Mouse (Mus musculus): ENCODE data around the gene Tnrc18. TPM values are rescaled to one million over a fixed set of nuclear protein-coding genes. Genes with fewer than 3 reads are reported as not detected.
"Not testable (repeated sequence)": the region's sequence is repeated elsewhere in the genome, so short reads cannot be mapped to it uniquely, and the experiment has no call there.

Gene Tnrc18
- 10 to 100 TPM; 48.6 to 59.7 (median 55.0) TPM for total RNA-seq (2022)

DNA sequence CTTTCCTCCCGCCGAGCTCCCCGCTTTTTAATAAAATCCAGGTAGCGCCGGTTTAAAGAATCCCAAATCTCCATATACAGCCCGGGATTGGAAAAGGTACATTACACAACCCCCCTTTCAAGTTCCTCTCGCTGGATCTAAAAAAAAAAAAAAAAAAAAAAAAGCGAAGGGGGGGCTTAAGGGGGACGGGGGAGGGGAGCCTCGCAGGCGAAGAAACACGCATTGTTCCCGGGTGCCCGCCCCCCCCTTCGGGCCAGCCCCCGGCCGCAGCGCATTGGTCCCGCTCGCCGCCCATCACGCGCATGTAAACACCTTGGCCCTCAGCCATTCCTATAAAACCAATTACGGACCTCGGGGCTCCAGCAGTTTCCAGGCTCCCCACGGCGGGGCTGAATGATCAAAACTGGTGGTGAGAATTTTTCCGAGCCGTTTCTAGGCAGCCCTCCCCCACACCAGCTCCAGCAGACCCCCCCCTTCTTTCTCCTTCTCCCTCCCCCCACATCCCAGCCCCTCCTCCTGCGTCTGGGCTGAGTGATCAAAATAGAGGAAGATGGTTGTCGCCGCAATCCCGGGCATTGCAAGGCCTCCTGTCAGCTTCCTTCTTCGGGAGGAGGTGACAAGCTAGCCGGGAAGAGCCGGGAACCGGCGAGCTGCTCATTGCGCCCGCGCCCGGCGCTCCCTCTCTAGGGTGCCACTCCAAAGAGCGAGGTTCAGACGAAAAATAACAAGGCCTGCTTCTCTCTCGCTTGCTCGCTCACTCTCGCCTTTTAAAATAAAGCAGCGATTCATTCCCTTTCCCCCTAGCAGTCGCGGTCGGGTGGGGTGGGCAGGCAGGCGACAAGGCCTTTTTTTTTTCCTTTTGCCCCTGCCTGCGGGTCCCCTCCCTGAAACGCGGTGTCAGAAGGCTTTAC, at the start of gene Tnrc18:
Gene Tnrc18, minus strand, starts transcription at position 139 of the 911 bp plus-strand sequence.
- DNase-seq (ENCODE audit: low spot score) = peak; percentile 100

DNA sequence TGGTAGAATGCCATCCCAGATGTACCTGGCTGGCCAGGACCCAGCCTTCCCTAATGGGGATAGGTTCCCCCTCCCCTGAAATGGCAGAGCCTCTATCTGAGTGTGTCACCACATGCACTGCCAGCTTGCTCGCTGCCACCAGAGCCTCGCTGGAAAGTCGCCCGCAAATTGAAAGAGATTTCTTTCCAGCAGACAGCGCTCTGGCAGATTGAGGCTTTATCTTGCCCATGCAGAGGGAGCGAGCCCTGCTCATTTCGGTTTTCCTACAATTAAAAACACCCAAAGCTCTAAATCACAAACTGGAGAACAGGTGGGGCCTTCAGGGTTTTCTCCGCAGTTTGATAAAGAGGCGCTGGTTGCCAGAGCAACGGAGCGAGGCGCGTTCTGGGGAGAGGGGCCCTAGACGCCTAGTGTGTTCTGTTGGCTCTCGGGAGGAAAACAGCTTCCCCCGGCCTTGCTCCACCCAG, 40.3 kb upstream of the Tnrc18 start:
- DNase-seq (ENCODE audit: low spot score) = no peak

DNA sequence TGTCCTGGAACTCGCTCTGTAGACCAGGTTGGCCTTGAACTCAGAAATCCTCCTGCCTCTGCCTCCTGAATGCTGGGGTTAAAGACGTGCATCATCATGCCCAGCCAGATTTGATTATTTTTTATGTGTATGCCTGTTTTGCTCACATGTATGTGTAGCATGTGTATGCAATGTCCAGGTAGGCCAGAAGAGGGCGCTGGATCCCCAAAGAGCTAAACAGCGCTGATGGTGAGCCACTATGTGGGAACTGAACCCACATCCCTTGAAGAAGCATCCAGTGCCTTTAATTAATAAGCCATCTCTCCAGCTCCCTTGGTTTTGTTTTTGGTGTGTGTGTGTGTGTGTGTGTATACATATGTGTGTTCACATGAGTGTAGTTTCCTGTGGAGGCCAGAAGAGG, 38.9 kb upstream of the Tnrc18 start:
- no peak for DNase-seq (ENCODE audit: low spot score)

DNA sequence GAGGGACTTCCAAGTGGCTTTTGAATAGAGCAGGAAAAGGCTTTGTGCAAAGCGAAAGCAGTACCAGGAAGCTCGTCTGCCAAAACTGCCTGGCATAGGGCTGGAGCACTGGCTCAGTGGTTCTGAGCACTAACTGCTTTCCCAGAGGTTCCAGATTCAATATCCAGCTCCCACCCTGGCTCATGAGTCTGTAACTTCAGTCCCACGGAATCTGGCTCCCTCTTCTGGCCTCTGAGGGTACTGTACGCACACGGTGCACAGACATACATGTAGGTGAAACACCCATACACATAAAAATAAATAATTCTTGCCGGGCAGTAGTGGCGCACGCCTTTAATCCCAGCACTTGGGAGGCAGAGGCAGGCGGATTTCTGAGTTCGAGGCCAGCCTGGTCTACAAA, 37.4 kb upstream of the Tnrc18 start:
- no peak for DNase-seq (ENCODE audit: low spot score)

DNA sequence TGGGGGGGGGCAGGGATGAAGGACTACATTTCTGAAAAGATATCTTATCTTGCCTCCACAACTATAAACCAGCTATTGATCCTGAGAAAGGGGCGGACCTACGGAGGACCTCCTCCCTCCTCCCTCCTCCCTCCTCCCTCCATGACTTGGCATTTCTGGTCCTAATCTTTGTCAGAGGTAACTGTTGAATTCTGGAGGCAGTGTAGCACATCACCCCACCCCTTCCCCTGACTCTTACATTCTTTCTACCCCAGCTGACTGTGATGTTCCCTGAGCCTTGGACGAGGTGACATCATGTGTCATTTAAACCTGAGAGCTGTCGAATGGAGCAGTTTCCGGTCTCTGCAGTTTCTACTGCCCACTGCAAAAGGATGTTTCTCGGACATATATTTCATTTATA, 36.1 kb upstream of the Tnrc18 start:
- DNase-seq (ENCODE audit: low spot score) = no peak

DNA sequence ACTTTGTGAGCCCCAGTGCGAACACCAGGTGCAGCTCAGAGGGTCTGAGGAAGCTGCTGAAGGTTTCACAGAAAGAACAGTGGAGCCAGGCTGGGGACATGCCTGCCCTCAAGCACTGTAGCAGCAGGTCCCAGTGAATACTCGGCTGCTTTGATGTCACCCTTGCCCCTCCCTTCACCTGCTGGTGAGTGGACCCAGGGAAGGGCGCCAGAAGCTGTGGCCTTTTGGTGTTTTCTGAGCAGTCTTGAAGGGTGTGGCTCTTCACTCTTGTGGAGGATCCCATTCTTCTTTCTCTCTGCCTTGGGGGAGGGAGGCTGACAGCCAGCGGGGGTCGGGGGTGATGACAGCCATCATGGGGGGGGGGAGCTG, 34.2 kb upstream of the Tnrc18 start:
- DNase-seq (ENCODE audit: low spot score) = no peak

DNA sequence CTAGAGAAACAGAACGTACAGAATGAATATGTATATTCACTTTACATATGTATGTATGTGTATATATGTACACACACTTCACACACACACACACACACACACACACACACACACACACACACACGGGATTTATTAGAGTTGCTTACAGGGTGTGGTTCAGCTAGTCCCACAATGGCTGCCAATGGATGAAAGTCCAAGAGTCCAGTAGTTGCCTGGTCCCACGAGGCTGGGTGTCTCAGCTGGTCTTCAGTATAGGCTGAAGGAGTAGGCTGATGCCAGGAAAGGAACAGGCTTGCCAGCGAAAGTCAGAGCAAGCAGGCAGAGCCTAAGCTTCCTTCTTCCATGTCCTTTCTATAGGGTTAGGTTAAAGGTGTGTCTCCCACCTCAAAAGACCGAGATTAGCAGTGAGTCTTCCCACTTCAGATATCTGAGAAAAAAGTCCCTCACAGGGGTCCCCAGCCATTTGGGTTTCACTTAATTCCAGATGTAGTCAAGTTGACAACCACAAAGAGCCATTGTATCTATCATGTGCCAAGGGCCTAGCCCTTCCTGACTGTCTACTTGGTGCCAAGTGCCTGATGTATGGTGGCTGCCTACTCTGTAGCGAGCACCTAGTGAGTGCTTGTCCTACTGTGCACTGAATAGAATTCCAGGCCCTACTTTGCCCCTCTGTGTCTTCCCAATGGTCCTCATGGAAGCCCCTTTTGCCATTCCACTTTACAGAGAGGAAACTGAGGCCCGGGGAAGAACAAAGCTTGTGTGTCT, 33.6 kb upstream of the Tnrc18 start:
- no peak for DNase-seq (ENCODE audit: low spot score)

DNA sequence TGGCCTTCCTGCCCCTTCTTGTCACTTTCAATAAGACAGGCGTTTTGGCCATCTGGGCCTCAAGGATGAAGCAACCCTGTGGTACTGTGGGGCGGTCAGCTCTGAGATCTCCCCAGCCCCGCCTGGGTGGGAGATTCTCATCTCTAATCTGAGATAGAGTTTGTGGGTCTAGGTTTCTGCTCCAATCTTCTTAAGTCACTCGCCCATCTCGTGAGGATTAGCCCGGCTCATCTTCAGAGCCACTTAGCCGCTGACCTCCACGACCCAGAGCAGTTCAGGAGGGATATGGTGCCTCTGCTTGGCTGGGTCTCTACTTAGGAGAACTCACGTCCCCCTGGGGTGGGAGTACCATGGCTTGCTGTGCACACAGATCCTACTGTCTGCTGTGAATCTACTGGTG, 33.0 kb upstream of the Tnrc18 start:
- DNase-seq (ENCODE audit: low spot score) = no peak

DNA sequence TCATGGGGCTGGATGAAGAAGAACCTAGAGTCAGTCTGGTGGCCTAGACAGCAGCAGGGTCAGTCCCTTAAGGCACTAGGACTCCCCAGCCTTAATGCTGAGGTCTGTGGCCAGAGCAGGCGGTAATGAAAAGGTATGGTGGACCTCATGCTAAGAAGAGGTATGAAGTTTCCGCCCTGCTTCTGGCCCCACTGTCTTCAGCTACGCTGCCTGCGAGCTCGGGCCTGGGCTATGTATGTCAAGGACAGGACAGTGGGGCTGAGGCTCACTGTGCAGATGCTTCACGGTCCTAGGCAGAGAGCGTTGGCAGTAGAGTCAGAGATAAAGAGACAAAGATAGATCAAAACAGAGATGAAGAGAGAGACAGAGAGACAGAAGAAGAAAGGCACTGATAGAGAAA, 31.4 kb upstream of the Tnrc18 start:
- DNase-seq (ENCODE audit: low spot score) = no peak

DNA sequence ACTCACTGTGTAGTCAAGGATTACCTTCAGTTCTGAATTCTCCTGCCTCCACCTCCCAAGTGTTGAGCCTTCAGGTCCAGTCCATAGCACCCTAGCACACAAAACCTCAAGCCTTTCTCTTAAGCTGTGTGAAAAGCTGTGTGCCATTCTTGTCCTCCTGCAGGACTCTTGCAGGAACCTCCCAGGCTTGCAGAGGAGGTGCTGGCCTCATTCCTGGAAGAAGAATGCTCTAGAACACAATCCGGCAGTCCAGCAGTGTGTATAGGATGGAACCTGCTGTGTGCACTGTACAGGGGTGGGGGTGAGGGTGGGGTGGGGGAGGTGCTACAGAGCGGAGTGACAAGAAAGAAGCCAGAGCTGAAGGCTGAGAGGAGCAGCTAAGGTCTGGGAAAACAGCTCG, 30.7 kb upstream of the Tnrc18 start:
- DNase-seq (ENCODE audit: low spot score) = no peak

DNA sequence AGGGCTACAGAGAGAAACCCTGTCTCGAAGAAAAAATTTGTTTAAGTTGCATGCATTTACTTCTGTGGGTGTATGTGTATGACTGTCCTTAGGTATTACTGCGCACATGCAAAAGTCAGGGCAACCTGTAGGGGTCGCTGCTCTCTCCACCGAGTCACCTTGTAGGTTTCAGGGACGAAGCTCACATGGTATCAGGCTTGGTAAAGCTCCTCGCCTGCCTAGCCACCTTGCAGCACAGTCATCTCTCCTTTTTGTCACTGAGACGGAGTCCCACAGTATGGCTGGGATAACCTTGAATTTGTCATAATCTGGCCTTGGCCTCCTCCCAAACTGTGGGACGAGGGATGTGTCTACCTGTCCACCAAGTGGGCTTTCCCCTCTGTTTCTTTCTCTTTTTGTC, 27.0 kb upstream of the Tnrc18 start:
- no peak for DNase-seq (ENCODE audit: low spot score)

DNA sequence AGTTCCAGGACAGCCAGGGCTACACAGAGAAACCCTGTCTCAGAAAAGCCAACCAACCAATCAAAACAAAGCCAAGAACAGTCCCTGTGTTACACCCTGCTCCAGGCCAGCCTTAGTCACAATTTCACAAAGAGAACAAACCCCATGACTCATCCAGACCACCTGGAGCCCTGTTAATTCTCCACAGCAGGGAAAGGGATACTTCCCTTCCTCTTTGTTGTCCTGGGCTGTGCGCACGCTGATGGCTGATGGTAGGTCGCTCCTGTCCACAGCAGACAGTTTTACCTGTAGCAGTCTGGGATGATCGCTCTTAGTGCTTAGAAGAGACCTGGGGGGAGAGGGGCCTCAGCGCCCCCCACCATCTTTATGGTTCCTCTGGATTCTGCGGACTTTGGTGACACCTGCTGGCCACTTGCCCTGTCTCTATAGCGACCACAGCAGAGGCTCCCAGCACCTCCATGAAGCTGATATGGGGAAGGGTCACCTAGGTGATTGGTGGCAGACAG, 24.7 kb upstream of the Tnrc18 start:
- no peak for DNase-seq (ENCODE audit: low spot score)

DNA sequence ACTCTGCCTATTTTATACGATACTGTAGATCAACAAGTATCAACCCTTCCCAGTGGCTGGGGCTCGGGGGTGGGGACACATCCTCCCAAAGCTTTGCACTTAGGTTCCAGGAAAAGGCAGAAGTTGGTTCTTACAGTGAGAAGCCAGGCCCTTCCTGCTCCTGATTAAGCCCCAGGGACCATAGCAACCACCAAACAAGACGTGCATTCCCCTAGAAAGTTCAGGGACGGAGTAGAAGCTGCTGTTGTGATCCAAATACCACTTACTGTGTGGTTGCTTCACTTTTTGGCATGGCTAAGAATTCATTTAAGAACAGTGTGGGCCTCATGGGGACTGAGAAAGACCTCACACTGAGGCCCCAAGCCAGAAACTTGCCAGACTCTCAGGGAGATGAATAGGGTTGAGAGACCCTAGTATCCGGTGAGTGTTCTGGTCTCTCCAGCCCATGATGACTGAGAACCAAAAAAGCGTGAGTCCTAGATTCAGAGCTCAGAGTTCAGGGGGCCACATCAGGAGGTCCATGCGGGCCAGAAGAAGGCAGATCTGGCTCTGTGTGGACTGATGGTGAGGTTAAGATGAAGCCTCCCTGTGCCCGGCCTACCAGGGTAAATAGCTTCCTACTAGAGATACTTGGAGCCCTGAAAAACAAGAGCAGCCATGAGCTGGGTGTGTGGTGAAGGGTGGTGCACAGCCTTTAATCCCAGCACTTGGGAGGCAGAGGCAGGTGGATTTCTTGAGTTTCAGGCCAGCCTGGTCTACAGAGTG, 24.1 kb upstream of the Tnrc18 start:
- DNase-seq (ENCODE audit: low spot score) = peak; percentile 36

DNA sequence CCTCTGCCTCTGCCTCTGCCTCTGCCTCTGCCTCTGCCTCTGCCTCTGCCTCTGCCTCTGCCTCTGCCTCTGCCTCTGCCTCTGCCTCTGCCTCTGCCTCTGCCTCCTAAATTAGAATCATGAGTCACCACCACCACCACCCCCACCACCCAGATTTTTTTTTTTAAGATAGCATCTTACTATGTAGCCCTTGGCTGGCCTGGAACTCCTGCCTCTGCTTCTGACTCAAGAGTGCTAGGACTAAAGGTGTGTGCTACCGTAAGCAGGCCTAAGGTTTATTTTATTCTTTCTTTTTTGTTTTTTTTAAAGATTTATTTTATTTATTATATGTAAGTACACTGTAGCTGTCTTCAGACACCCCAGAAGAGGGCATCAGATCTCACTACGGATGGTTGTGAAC, 20.0 kb upstream of the Tnrc18 start:
- not testable (repeated sequence) for DNase-seq (ENCODE audit: low spot score)

DNA sequence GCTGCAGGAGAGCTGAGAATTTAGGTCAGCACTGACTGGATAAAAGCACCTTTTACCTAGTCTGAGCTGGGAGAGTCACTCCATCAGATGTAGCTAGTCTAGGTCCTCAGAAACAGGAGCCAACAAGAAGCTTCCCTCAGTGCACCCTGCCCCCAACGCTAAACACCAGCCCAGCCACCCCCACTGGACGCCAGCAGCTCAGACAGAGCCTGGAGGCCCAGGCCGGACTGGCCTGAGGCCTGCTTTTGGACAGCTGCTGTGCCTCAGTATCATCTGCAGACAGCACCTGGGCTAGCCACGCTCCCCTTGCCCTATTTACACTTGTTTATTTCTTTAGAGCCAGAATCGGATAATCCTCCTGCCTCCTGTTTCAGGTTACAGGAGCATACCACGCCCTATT, 19.4 kb upstream of the Tnrc18 start:
- no peak for DNase-seq (ENCODE audit: low spot score)

DNA sequence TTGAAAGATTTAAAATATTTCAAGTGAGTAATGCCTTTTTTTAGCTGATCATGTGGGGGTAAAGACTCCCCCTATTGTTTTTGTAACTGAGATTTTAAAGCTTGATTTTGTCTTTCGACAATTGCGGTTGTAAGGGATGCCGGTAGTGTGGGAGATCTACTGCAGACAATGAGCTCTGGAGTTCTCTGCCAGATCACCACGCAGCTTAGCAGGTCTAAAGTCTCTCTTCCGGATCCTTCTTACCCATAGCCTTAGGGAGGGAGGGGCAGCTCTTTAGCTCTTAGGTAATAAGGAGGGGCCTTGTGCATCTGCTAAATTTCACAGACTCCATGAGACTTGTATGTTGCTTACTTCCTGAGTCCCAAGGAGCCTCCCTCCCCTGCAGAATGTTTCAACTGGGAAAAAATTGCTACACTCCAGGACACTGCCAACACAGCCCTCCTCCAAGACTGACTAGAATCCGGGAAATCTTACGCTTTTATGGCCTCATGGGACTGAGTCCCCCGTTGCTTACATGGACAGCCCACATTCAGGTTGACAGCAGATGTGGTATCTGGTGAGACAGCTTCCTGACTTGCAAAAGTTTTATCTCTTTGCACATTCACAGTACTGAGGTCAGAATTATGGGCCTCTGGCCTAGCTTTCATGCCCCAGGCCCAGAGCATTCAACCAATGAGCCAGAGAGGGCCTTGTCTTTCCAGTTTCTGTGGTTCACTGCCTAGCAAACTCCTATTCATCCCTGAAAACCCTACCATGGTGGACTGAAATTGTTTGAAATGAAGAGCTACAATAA, 16.4 kb upstream of the Tnrc18 start:
- DNase-seq (ENCODE audit: low spot score) = no peak

DNA sequence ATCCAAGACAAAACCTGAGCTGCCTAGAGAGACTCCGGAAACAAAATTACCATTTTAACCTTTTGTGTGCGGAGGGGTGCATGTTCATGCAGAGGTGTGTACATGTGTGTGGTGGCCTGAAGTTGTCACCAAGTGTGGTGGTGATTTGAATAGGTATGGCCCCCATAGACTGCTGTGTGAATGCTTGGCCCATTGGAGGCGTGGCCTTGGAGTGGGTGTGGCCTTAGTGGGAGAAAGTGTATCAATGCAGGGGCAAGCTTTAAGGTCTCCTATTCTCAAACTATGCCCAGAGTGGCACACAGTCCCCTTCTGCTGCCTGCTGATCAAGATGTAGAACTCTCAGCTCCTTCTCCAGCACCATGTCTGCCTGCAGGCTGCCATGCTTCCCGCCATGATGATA, 8.7 kb upstream of the Tnrc18 start:
- no peak for DNase-seq (ENCODE audit: low spot score)

DNA sequence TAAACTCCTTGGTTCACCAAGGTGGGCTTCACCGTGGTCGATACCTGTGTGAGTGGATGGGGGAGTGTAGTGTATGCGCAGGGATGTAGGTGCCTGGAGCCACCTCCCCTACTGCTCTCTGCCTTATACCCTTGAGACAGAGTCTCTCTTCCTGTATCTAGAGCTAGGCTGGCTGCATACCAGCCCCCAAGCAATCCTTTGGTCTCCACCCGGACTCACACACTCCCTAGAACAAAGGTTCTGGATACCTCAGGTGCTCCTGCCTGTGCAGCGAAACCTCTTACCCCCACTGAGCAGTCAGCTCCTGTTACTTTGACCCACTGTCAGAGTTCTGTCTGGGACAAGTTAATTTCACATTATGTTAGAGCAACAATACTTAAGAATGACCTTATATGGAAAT, 8.2 kb upstream of the Tnrc18 start:
- no peak for DNase-seq (ENCODE audit: low spot score)

DNA sequence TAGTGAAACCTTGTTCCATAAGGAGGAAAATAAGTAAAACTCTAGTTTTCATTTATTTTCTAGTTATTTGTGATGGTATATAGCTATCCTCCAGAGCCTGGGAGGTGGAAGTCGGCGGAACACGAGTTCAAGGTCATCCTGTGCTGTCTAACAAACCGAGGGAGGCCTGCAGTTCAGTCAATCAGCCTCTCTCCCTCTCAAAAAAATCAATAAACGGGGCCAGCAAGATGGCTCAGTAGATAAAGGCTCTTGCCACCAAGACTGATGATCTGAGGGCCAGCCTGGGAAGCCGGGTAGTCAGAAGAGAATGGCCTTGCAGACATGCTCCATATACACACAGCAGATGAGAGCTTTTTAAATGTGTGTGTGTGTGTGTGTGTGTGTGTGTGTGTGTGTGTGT, 6.6 kb upstream of the Tnrc18 start:
- no peak for DNase-seq (ENCODE audit: low spot score)

DNA sequence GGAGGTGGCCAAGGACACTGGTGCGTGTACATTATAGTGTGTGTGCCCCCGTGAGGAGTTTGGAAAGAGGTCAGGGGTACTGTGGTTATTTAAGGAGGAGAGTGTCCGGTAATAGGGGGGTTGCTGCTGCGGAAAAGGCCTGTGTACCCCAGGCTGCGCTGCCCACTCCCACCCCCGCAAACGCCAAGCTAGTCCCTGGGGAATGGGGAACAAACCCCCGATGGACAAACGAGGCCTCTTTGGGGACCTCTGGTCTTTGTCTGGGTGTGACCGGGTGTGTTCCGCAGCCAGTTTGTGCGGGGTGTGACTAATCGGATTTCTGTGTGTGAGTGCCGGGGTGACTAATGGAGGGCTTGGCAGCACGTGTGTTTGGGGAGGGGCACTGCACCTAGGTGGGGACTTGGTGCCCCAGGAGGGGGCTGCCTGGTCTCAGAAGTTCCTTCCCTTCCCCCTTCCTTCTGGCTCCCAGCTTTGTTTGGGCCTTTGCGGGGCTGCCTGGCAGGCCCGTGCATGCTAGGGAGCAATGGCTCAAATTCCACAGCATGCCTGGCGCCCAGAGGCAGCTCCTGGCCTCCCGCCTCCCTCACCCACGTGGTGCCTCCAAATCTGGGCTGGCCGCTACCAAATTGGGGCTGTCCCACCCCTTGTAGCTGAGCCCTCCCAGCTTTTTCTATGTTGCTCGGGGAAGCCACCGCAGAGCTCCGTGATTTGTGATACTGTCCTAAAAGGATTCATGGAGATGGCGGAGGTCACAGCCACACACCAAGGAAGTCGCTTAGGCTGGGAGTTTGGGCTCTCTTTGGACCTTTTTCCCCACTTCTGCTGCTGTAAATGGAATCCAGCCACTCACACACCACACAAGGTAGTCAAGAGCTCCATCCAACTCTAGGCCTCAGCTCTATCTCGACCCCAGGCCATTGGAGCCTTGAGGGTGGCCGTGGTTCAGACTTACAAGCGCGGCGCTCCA, 5.9 kb upstream of the Tnrc18 start:
- DNase-seq (ENCODE audit: low spot score) = peak; percentile 86
